ENCODE assay signal across 8 mouse cellular contexts in genomic region chr9:108795762-108796161, GRCm38 (mm10). TPM values are rescaled to one million over a fixed set of nuclear protein-coding genes. Genes with fewer than 3 reads are reported as not detected.
A peak's percentile ranks its signal among the peaks of the same experiment; 100 is the strongest.
DNase-seq lines count a peak whose midpoint lies in the region; ATAC-seq lines count a peak whose summit lies in the region.

No protein-coding gene starts in this region.

- no peak overlapping the region for H3K4me3 ChIP-seq in lung, embryonic 16.5 days (ENCODE audit: low read length)
- no peak overlapping the region for H3K4me3 ChIP-seq in stomach, embryonic 14.5 days (ENCODE audit: low read depth, low read length)

- H3K9me3 ChIP-seq in lung, embryonic 16.5 days (ENCODE audit: control insufficient read depth, low read length) = no peaks in the 10 kb centered on the region
- no peaks in the 10 kb centered on the region for H3K9me3 ChIP-seq in stomach, embryonic 14.5 days (ENCODE audit: control insufficient read depth, low read depth, low read length)

- H3K4me2 ChIP-seq in lung, embryonic 16.5 days (ENCODE audit: low read depth, low read length) = 0 out of 2 replicates have a peak overlapping the region, but pooled peaks have one; percentile 0
- peak overlapping the region; percentile 22 for H3K4me2 ChIP-seq in stomach, embryonic 14.5 days (replicated peaks; ENCODE audit: low read depth, low read length)

- peak; percentile 70 for ATAC-seq in lung, embryonic 16.5 days (ENCODE audit: low read depth)
- peak; percentile 85 for ATAC-seq in stomach, embryonic 14.5 days (ENCODE audit: insufficient number of reproducible peaks, insufficient read depth, low FRiP score, low read depth)

- no peaks in the 10 kb centered on the region for H3K27me3 ChIP-seq in lung, embryonic 16.5 days (ENCODE audit: control insufficient read depth, insufficient read depth, low read depth, low read length)
- H3K27me3 ChIP-seq in stomach, embryonic 14.5 days (ENCODE audit: control insufficient read depth, insufficient read depth, low read length) = no peaks in the 10 kb centered on the region

- H3K27ac ChIP-seq in lung, embryonic 16.5 days (ENCODE audit: low read length) = no peak overlapping the region
- no peak overlapping the region for H3K27ac ChIP-seq in stomach, embryonic 14.5 days (ENCODE audit: low read length)

- DNase-seq in ovary, adult 18-20 months (ENCODE audit: low spot score) = peak; percentile 51
- no peak for DNase-seq in ovary, postnatal 10 days (ENCODE audit: low spot score)
- DNase-seq in adrenal gland, postnatal 10 days = peak; percentile 68
- peak; percentile 97 for DNase-seq in heart, adult 11 months
- DNase-seq in kidney, adult 11 months = peak; percentile 83
- no peak for DNase-seq in testis, postnatal 14 days (ENCODE audit: low spot score)

- H3K9ac ChIP-seq in lung, embryonic 16.5 days (ENCODE audit: low read length) = no peak overlapping the region
- H3K9ac ChIP-seq in stomach, embryonic 14.5 days (replicated peaks; ENCODE audit: low read depth, low read length) = no peak overlapping the region

- peaks cover 34% of the 10 kb centered on the region for H3K4me1 ChIP-seq in lung, embryonic 16.5 days (replicated peaks; ENCODE audit: control insufficient read depth, insufficient read depth, low read length)
- H3K4me1 ChIP-seq in stomach, embryonic 14.5 days (ENCODE audit: control insufficient read depth, insufficient read depth, low read length) = peaks cover 18% of the 10 kb centered on the region; the same call in 1 of the 2 replicates

- peaks cover 37% of the 10 kb centered on the region for H3K36me3 ChIP-seq in lung, embryonic 16.5 days (ENCODE audit: control insufficient read depth, insufficient read depth, low read length)
- peaks cover 33% of the 10 kb centered on the region for H3K36me3 ChIP-seq in stomach, embryonic 14.5 days (ENCODE audit: control insufficient read depth, insufficient read depth, low read length)

- WGBS in lung, embryonic 16.5 days = 30% methylated on average over 11 of the region's 11 CpGs
- WGBS in stomach, embryonic 14.5 days = 30% methylated on average over 11 of the region's 11 CpGs

RNA-seq across cellular contexts. Expression of gene Ip6k2, which starts 12.2 kb away (rescaled TPM):
- total RNA-seq in adrenal gland, postnatal 10 days (2021) = 10 to 100 TPM; 74.2 to 82.0 TPM
- 62.1 and 68.1 TPM in 2 replicates for polyA plus RNA-seq in lung, embryonic 16.5 days (2015; fragmentation: Nextera tagmentation; extraction: Ambion mirVana)
- polyA plus RNA-seq in stomach, embryonic 14.5 days (2014; fragmentation: Nextera tagmentation; extraction: Ambion mirVana) = 118 and 123 TPM in 2 replicates

RNA-seq across cellular contexts. Expression of gene Nckipsd, which starts 12.4 kb away (rescaled TPM):
- total RNA-seq in adrenal gland, postnatal 10 days (2021) = 1 to 10 TPM; 6.9 to 9.5 TPM
- polyA plus RNA-seq in lung, embryonic 16.5 days (2015; fragmentation: Nextera tagmentation; extraction: Ambion mirVana) = 13.2 and 15.4 TPM in 2 replicates
- 11.9 and 15.3 TPM in 2 replicates for polyA plus RNA-seq in stomach, embryonic 14.5 days (2014; fragmentation: Nextera tagmentation; extraction: Ambion mirVana)

RNA-seq across cellular contexts. Expression of gene Celsr3, which starts 30.4 kb away (rescaled TPM):
- 1 to 10 TPM; 3.3 to 4.9 TPM for total RNA-seq in adrenal gland, postnatal 10 days (2021)
- 0.11 and 0.14 TPM in 2 replicates for polyA plus RNA-seq in lung, embryonic 16.5 days (2015; fragmentation: Nextera tagmentation; extraction: Ambion mirVana)
- 1.3 and 1.8 TPM in 2 replicates for polyA plus RNA-seq in stomach, embryonic 14.5 days (2014; fragmentation: Nextera tagmentation; extraction: Ambion mirVana)

RNA-seq across cellular contexts. Expression of gene Slc26a6, which starts 57.3 kb away (rescaled TPM):
- 10 to 100 TPM in 1 of 2 experiments, 1 to 10 TPM in 1; 9.8 to 13.8 TPM for total RNA-seq in adrenal gland, postnatal 10 days (2021)
- polyA plus RNA-seq in lung, embryonic 16.5 days (2015; fragmentation: Nextera tagmentation; extraction: Ambion mirVana) = 10.0 and 11.2 TPM in 2 replicates
- 17.8 and 19.1 TPM in 2 replicates for polyA plus RNA-seq in stomach, embryonic 14.5 days (2014; fragmentation: Nextera tagmentation; extraction: Ambion mirVana)

Comparison
In these comparisons a context has a peak if more than half of its experiments do, and no peak if none do; other contexts are left out.
1. DNase-seq: peak in ovary, adult 18-20 months (single experiment), adrenal gland, postnatal 10 days (single experiment), heart, adult 11 months (single experiment) and kidney, adult 11 months (single experiment); none in ovary, postnatal 10 days (single experiment) and testis, postnatal 14 days (single experiment).